Mouse (Mus musculus) cerebellum, adult 2 months (tissue): Measurements from ENCODE around the gene Hist1h2aa.

Source experiments
- CTCF ChIP-seq: fragments of 200-500 bp; IDR thresholded peaks from 2 replicates; pipeline ENCODE4 v1.5.1; 2011; ENCODE audit warnings: low read depth, mild to moderate bottlenecking, control low read depth, low read length, moderate library complexity, borderline replicate concordance; ENCODE audit not compliant: insufficient read depth
- POLR2A ChIP-seq: fragments of 200-500 bp; IDR thresholded peaks from 2 replicates; pipeline ENCODE4 v1.6.1; 2011; ENCODE audit warnings: low read length, control low read depth, borderline replicate concordance; ENCODE audit not compliant: insufficient read depth

GRCm38 (mm10) chr13:23914376-23915167 is 19.7 kb upstream of the Hist1h2aa start, which contains the start of gene Slc17a4:
- no peak for TF ChIP-seq POLR2A
- TF ChIP-seq CTCF = no peak
